Mouse (Mus musculus) bone marrow macrophage, adult 2 months (primary cell): ENCODE results near the gene Gimap1.

Experiments
- CTCF ChIP-seq: IDR thresholded peaks from 2 replicates; pipeline ENCODE4 v1.5.1; 2012; ENCODE audit warnings: low read depth, mild to moderate bottlenecking, low read length, moderate library complexity
- POLR2A ChIP-seq: IDR thresholded peaks from 2 replicates; pipeline ENCODE4 v1.6.1; 2012; ENCODE audit warnings: mild to moderate bottlenecking, low read depth, low read length, borderline replicate concordance

DNA sequence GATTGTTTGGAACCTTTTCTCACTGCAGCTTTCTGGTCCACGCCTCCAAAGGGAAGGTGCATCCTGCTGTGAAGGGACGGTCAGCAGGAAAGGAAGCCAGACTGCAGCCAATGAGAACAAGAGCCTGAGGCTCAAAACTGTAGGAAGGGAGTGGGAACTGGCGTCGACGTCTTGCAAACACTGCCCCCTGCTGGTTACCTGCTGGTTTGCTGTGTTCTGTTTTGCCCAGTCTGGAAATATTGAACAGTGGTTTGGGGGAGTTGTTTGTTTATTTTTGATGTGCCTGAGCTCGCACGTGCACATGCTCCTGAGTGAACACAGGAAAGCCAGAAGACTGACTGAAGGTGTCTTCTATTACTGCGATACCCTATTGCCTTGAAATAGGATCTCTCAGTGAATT is 33.2 kb downstream of the Gimap1 start:
- TF ChIP-seq CTCF (peak; percentile 74), POLR2A (no peak)
